Mouse (Mus musculus) myocyte (in vitro differentiated cells): Measurements from ENCODE around the gene Polr2b. TPM values are rescaled to one million over a fixed set of nuclear protein-coding genes. Genes with fewer than 3 reads are reported as not detected.
A peak's percentile ranks its signal among the peaks of the same experiment; 100 is the strongest.

ENCODE experiments used
- H3K27me3 ChIP-seq: one replicate; pipeline ENCODE4 v1.6.1; 2011; ENCODE audit not compliant: control insufficient read depth, insufficient read depth, insufficient read length
- H3K36me3 ChIP-seq: one replicate; pipeline ENCODE4 v1.6.1; 2011; ENCODE audit not compliant: control insufficient read depth, insufficient read depth
- H3K4me2 ChIP-seq: one replicate; pipeline ENCODE4 v1.6.1; 2011; ENCODE audit warnings: low read depth, control low read depth
- H3K4me3 ChIP-seq: one replicate; pipeline ENCODE4 v1.5.1; 2011; ENCODE audit warnings: mild to moderate bottlenecking, control low read depth, moderate library complexity
- H3K79me2 ChIP-seq: one replicate; pipeline ENCODE4 v1.6.1; 2011; ENCODE audit not compliant: control insufficient read depth, insufficient read depth
- H3ac ChIP-seq: one replicate; pipeline ENCODE4 v1.6.1; 2011; ENCODE audit not compliant: control insufficient read depth, insufficient read length
- CEBPB ChIP-seq: IDR thresholded peaks from 2 replicates; pipeline ENCODE4 v1.6.1; 2011; ENCODE audit warnings: mild to moderate bottlenecking, moderate library complexity; ENCODE audit not compliant: poor library complexity, insufficient read depth, severe bottlenecking
- E2F4 ChIP-seq: IDR thresholded peaks from one replicate; pipeline ENCODE4 v1.6.1; 2011; ENCODE audit warnings: mild to moderate bottlenecking, control low read depth, moderate library complexity; ENCODE audit not compliant: insufficient read depth
- MAX ChIP-seq: IDR thresholded peaks from one replicate; pipeline ENCODE4 v1.6.1; 2011; ENCODE audit warnings: low read depth, mild to moderate bottlenecking, control low read depth
- MYOD1 ChIP-seq, 3 experiments: IDR thresholded peaks; one replicate each; pipeline ENCODE4 v1.6.1; 2011; ENCODE audit warnings: control low read depth in 2 of 3, low read depth in 2 of 3, mild to moderate bottlenecking in 2 of 3, moderate library complexity in 1 of 3; ENCODE audit not compliant: insufficient read length in 2 of 3, control insufficient read depth in 1 of 3
- MYOG ChIP-seq, 3 experiments: IDR thresholded peaks; one replicate each; pipeline ENCODE4 v1.6.1; 2011; ENCODE audit warnings: control low read depth in 2 of 3, low read depth in 2 of 3, mild to moderate bottlenecking in 2 of 3; ENCODE audit not compliant: insufficient read length in 2 of 3, control insufficient read depth in 1 of 3, insufficient read depth in 1 of 3
- POLR2A ChIP-seq: IDR thresholded peaks from one replicate; pipeline ENCODE4 v1.6.1; 2011; ENCODE audit warnings: low read depth, mild to moderate bottlenecking, control low read depth, moderate library complexity; ENCODE audit not compliant: insufficient read length
- POLR2AphosphoS2 ChIP-seq: IDR thresholded peaks from one replicate; pipeline ENCODE4 v1.6.1; 2011; ENCODE audit warnings: low read depth, control low read depth; ENCODE audit not compliant: insufficient read length
- REST ChIP-seq: IDR thresholded peaks from one replicate; pipeline ENCODE4 v1.6.1; 2011; ENCODE audit warnings: mild to moderate bottlenecking, control low read depth, moderate library complexity; ENCODE audit not compliant: insufficient read depth, insufficient read length
- SRF ChIP-seq: IDR thresholded peaks from one replicate; pipeline ENCODE4 v1.6.1; 2011; ENCODE audit warnings: low read depth; ENCODE audit not compliant: control insufficient read depth, insufficient read length
- TCF12 ChIP-seq: IDR thresholded peaks from one replicate; pipeline ENCODE4 v1.6.1; 2011; ENCODE audit warnings: mild to moderate bottlenecking, control low read depth; ENCODE audit not compliant: poor library complexity, insufficient read depth, severe bottlenecking
- TCF3 ChIP-seq: IDR thresholded peaks from one replicate; pipeline ENCODE4 v1.6.1; 2011; ENCODE audit warnings: low read depth, control low read depth; ENCODE audit not compliant: insufficient read length
- USF1 ChIP-seq: IDR thresholded peaks from one replicate; pipeline ENCODE4 v1.6.1; 2011; ENCODE audit warnings: low read depth, mild to moderate bottlenecking, control low read depth, moderate library complexity
- polyA plus RNA-seq: library from polyadenylated mRNA; unstranded; fragments of >200 nt; fragmentation: generic; extraction: Trizol; gene quantifications from one replicate; pipeline ENCODE4 v1.2.1, GENCODE M21; 2012; ENCODE audit warnings: missing spikeins

The Polr2b gene
- polyA plus RNA-seq, 1 experiment, result 19.5 TPM

DNA sequence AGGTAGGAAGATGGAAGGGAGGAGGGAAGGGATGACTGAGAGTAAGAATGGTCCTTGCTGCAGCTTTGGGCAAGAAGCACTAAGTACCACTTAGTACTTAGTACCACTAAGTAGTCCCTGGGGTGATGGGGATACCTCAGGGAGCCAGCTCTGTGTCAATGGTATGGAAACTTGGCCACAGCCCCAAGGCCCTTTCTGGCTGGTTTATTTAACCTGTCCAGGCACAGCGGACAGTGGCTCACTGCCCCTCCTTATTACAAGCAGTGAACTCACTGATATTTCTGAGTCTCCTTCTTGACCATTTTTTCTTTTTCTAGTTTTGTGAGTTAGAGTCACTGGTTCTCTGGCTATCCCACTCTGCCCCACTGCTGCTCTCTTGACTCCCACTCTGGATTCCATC is 57.2 kb downstream of the Polr2b start:
- H3K36me3 ChIP-seq, result no peaks in the 10 kb centered on the region
- H3K4me3 ChIP-seq, result no peak overlapping the region
- no peak for TF ChIP-seq MYOG (IDR thresholded peaks at IDR 0.05; ENCODE audit: control insufficient read depth in 1 of 3, insufficient read depth in 1 of 3, insufficient read length in 2 of 3, low read depth in 2 of 3)
- no peak for TF ChIP-seq E2F4
- TF ChIP-seq POLR2AphosphoS2, result no peak
- no peak for TF ChIP-seq POLR2A
- TF ChIP-seq SRF, result no peak
- no peak for TF ChIP-seq REST
- no peak for TF ChIP-seq MAX
- TF ChIP-seq MYOD1 (IDR thresholded peaks at IDR 0.05; ENCODE audit: control insufficient read depth in 1 of 3, insufficient read length in 2 of 3, low read depth in 2 of 3), result no peak
- TF ChIP-seq CEBPB, result no peak
- no peak for TF ChIP-seq TCF3
- no peak for TF ChIP-seq USF1
- no peak for TF ChIP-seq TCF12
- no peak overlapping the region for H3ac ChIP-seq
- H3K4me2 ChIP-seq, result peak overlapping the region; percentile 69
- H3K27me3 ChIP-seq, result no peaks in the 10 kb centered on the region
- H3K79me2 ChIP-seq, result no peaks in the 10 kb centered on the region

DNA sequence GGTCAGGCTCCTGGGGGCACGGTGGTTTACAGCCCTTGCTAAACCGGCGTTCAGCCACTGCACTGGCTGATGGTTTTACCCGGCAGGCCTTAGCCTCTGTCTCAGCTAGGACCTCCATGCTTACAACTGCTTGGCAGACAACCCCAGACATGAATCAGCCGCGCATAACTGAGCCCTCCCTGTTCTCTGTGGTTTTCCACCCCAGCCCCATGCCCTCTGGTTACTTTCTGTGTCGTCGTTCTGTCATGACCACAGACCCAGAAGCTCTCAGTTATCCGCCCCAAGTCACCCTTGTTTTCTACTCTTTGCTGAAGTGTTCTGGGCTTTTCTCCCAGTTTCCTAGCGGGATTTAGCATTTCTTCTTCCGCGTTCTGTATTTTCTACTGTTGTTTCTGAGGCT is 57.7 kb downstream of the Polr2b start:
- peak overlapping the region; percentile 69 for H3K4me2 ChIP-seq
- no peak overlapping the region for H3K4me3 ChIP-seq
- TF ChIP-seq MYOG (IDR thresholded peaks at IDR 0.05; ENCODE audit: control insufficient read depth in 1 of 3, insufficient read depth in 1 of 3, insufficient read length in 2 of 3, low read depth in 2 of 3), result peak in 1 of 3 experiments; percentile 26
- TF ChIP-seq CEBPB, result no peak
- H3K27me3 ChIP-seq, result no peaks in the 10 kb centered on the region
- no peaks in the 10 kb centered on the region for H3K36me3 ChIP-seq
- H3ac ChIP-seq, result no peak overlapping the region
- H3K79me2 ChIP-seq, result no peaks in the 10 kb centered on the region

DNA sequence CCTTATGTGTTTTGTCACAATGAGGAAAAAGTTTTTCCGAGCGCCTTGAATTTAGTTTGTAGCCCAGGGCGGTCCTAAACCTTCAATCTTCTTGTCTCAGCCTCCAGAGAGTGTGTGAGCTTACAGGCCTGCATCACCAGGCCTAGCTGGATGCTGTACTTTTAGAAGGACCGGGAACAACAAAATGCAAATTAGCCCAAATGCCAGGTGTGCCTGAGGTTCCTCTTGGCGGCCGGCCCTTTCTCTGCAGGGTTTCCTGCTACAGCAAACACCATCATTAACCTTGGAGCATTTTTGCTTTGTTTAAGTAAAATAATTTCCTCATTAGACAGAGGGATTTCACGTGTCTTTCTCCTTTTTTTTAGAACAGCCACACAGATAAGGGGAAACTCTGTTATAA is 58.2 kb downstream of the Polr2b start:
- no peak overlapping the region for H3ac ChIP-seq
- TF ChIP-seq TCF12, result no peak
- TF ChIP-seq E2F4, result no peak
- no peak for TF ChIP-seq USF1
- no peak for TF ChIP-seq MYOD1 (IDR thresholded peaks at IDR 0.05; ENCODE audit: control insufficient read depth in 1 of 3, insufficient read length in 2 of 3, low read depth in 2 of 3)
- TF ChIP-seq CEBPB, result no peak
- no peak for TF ChIP-seq TCF3
- no peaks in the 10 kb centered on the region for H3K36me3 ChIP-seq
- H3K27me3 ChIP-seq, result no peaks in the 10 kb centered on the region
- no peak overlapping the region for H3K4me3 ChIP-seq
- H3K79me2 ChIP-seq, result no peaks in the 10 kb centered on the region
- peak overlapping the region; percentile 69 for H3K4me2 ChIP-seq

DNA sequence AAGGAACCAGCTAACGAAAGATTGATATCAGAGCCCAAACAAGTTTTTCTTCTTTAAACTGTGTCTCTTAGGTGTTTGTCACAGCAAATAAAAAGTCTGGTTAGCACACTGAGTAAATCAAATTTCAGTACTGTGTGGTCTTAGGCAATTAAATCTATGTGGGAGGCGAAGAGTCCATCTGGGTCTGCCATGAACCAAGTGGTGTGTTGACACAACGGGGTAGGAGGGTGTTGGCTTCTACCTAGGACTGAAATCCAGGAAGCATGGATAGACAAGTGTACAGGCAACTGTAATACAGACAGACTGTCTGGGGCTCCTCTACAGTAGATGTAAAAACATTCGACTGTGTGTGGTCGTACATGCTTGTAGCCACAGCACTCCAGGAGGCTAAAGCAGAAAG is 59.4 kb downstream of the Polr2b start:
- TF ChIP-seq MYOG (IDR thresholded peaks at IDR 0.05; ENCODE audit: control insufficient read depth in 1 of 3, insufficient read depth in 1 of 3, insufficient read length in 2 of 3, low read depth in 2 of 3), result no peak
- TF ChIP-seq REST, result no peak
- TF ChIP-seq USF1, result no peak
- no peak for TF ChIP-seq POLR2AphosphoS2
- no peak for TF ChIP-seq TCF12
- TF ChIP-seq SRF, result no peak
- no peak for TF ChIP-seq E2F4
- no peak for TF ChIP-seq MAX
- no peak for TF ChIP-seq CEBPB
- no peaks in the 10 kb centered on the region for H3K27me3 ChIP-seq
- no peak overlapping the region for H3K4me3 ChIP-seq
- H3K4me2 ChIP-seq, result no peak overlapping the region
- H3ac ChIP-seq, result no peak overlapping the region
- no peaks in the 10 kb centered on the region for H3K36me3 ChIP-seq
- no peaks in the 10 kb centered on the region for H3K79me2 ChIP-seq

GRCm38 (mm10) chr5:77370378-77370892 is 60.5 kb downstream of the Polr2b start:
- no peak overlapping the region for H3K4me3 ChIP-seq
- H3K36me3 ChIP-seq, result no peaks in the 10 kb centered on the region
- H3ac ChIP-seq, result no peak overlapping the region
- H3K79me2 ChIP-seq, result no peaks in the 10 kb centered on the region
- TF ChIP-seq MYOG (IDR thresholded peaks at IDR 0.05; ENCODE audit: control insufficient read depth in 1 of 3, insufficient read depth in 1 of 3, insufficient read length in 2 of 3, low read depth in 2 of 3), result no peak
- TF ChIP-seq POLR2A, result no peak
- no peak for TF ChIP-seq MAX
- TF ChIP-seq E2F4, result no peak
- no peak for TF ChIP-seq TCF3
- no peak for TF ChIP-seq SRF
- TF ChIP-seq CEBPB, result no peak
- TF ChIP-seq POLR2AphosphoS2, result no peak
- no peak for TF ChIP-seq MYOD1 (IDR thresholded peaks at IDR 0.05; ENCODE audit: control insufficient read depth in 1 of 3, insufficient read length in 2 of 3, low read depth in 2 of 3)
- no peak for TF ChIP-seq REST
- TF ChIP-seq TCF12, result no peak
- no peak for TF ChIP-seq USF1
- H3K27me3 ChIP-seq, result no peaks in the 10 kb centered on the region
- no peak overlapping the region for H3K4me2 ChIP-seq
